21 mouse cellular contexts compared by ENCODE assay signal in the genomic region with DNA sequence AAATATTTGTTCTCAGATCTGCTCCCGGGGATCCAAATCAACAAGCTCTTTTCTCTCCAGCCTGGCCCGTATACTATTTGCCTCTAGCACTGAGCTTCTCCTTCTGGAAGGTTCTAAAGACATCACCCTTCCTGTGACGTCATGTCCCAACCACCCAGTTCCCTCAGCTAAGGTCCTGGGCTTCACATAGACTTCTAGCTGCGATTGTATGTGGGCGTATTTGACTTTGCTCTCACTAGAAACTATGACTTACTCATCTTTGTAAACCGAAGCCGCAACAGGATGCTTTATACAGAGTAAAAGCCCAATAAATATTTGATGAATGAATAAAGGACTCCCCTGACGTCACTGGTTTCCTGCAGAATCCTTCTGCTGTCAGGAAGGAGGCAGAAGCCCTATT. TPM values are rescaled to one million over a fixed set of nuclear protein-coding genes. Genes with fewer than 3 reads are reported as not detected.
A peak's percentile ranks its signal among the peaks of the same experiment; 100 is the strongest.
DNase-seq lines count a peak whose midpoint lies in the region; ATAC-seq lines count a peak whose summit lies in the region.
"Had no signal": no experiment of that assay in that cellular context is flagged by ENCODE, and none has a peak within 500 bp of the region (broad histone marks: within the 10 kb centered on the region; RNA-seq: fewer than 3 reads in every experiment).

No protein-coding gene starts in this region.

- H3K27ac ChIP-seq in lung, embryonic 16.5 days (ENCODE audit: low read length), result peak overlapping the region; percentile 41; the same call in 1 of the 2 replicates
- H3K27ac ChIP-seq: embryonic facial prominence, embryonic 13.5 days; hindbrain, embryonic 15.5 days; limb, embryonic 12.5 days; liver, embryonic 14.5 days; macrophage; midbrain, embryonic 10.5 days had no signal

- no peaks in the 10 kb centered on the region for H3K9me3 ChIP-seq in lung, embryonic 16.5 days (ENCODE audit: control insufficient read depth, low read length)
- H3K9me3 ChIP-seq: embryonic facial prominence, embryonic 13.5 days; hindbrain, embryonic 15.5 days; limb, embryonic 12.5 days; midbrain, embryonic 10.5 days had no signal

- WGBS in lung, embryonic 16.5 days, result 53% methylated on average over 8 of the region's 8 CpGs

- H3K9ac ChIP-seq in lung, embryonic 16.5 days (ENCODE audit: low read length), result no peak overlapping the region
- H3K9ac ChIP-seq: embryonic facial prominence, embryonic 13.5 days; hindbrain, embryonic 15.5 days; limb, embryonic 12.5 days; liver, embryonic 14.5 days had no signal

- H3K4me3 ChIP-seq in lung, embryonic 16.5 days (ENCODE audit: low read length), result no peak overlapping the region
- H3K4me3 ChIP-seq: embryonic facial prominence, embryonic 13.5 days; hindbrain, embryonic 15.5 days; limb, embryonic 12.5 days; midbrain, embryonic 10.5 days had no signal

- DNase-seq in lung, postnatal 10 days, result no peak
- DNase-seq in CD4-positive, CD25-positive, alpha-beta regulatory T cell, adult 2 months (ENCODE audit: low read depth, low spot score), result peak; percentile 84
- peak; percentile 58 for DNase-seq in T-cell, adult 2 months (ENCODE audit: low spot score)
- peak; percentile 14 for DNase-seq in skeletal muscle tissue, adult 2 months (ENCODE audit: low read depth, low spot score)
- no peak for DNase-seq in embryo, embryonic 11 days
- DNase-seq in right cerebral cortex, postnatal 10 days (ENCODE audit: low spot score in 2 of 2), result no peak
- DNase-seq: adrenal gland, adult 8-10 months; cerebellum, adult 8-10 months; heart, postnatal 4 days; spleen, adult 18-20 months; thymus, adult 18-20 months had no signal

- H3K27me3 ChIP-seq in lung, embryonic 16.5 days (ENCODE audit: control insufficient read depth, insufficient read depth, low read depth, low read length), result no peaks in the 10 kb centered on the region
- H3K27me3 ChIP-seq: CH12.LX; embryonic facial prominence, embryonic 13.5 days; hindbrain, embryonic 15.5 days; limb, embryonic 12.5 days had no signal

- ATAC-seq in lung, embryonic 16.5 days (ENCODE audit: low read depth), result no peak
- ATAC-seq: forebrain, embryonic 16.5 days; intestine, postnatal 0 days had no signal

- no peak overlapping the region for H3K4me2 ChIP-seq in lung, embryonic 16.5 days (ENCODE audit: low read depth, low read length)
- H3K4me2 ChIP-seq: embryonic facial prominence, embryonic 13.5 days; hindbrain, embryonic 15.5 days; limb, embryonic 12.5 days had no signal

- no peaks in the 10 kb centered on the region for H3K36me3 ChIP-seq in lung, embryonic 16.5 days (ENCODE audit: control insufficient read depth, insufficient read depth, low read length)
- H3K36me3 ChIP-seq: embryonic facial prominence, embryonic 13.5 days; hindbrain, embryonic 15.5 days; limb, embryonic 12.5 days; midbrain, embryonic 10.5 days had no signal

- peaks cover 12% of the 10 kb centered on the region; the same call in 1 of the 2 replicates for H3K4me1 ChIP-seq in lung, embryonic 16.5 days (replicated peaks; ENCODE audit: control insufficient read depth, insufficient read depth, low read length)
- H3K4me1 ChIP-seq: hindbrain, embryonic 15.5 days; limb, embryonic 12.5 days; midbrain, embryonic 10.5 days had no signal

RNA-seq across cellular contexts. Expression of gene Rbm47, which starts 7.2 kb away (rescaled TPM):
- 39.2 and 43.9 TPM in 2 replicates for polyA plus RNA-seq in lung, embryonic 16.5 days (2015; fragmentation: Nextera tagmentation; extraction: Ambion mirVana)

Comparison
In these comparisons a context has a peak if more than half of its experiments do, and no peak if none do; other contexts are left out.
1. DNase-seq: peak in CD4-positive, CD25-positive, alpha-beta regulatory T cell, adult 2 months (single experiment), T-cell, adult 2 months (single experiment) and skeletal muscle tissue, adult 2 months (single experiment); none in lung, postnatal 10 days (single experiment), embryo, embryonic 11 days (single experiment) and right cerebral cortex, postnatal 10 days (0 of 2).